Mouse (Mus musculus): Measurements from ENCODE around the gene Pdha1. TPM values are rescaled to one million over a fixed set of nuclear protein-coding genes. Genes with fewer than 3 reads are reported as not detected.

The Pdha1 gene
- 179 TPM for polyA plus RNA-seq (2017; shearing (Covaris generic))

GRCm38 (mm10) chrX:160137861-160138717, at the start of gene Pdha1:
Gene Pdha1 (minus strand): TSS chrX:160138413.

Other genes with a start within 250 kb of the Pdha1 start
- 1.8 TPM for gene Map3k15, start 150.0 kb downstream of the Pdha1 start, polyA plus RNA-seq (2017; shearing (Covaris generic))

All from inflammation-experienced regulatory T-cells, adult 16 weeks (primary cell).